Mouse (Mus musculus): ENCODE results near the gene Mylk. TPM values are rescaled to one million over a fixed set of nuclear protein-coding genes. Genes with fewer than 3 reads are reported as not detected.

Mylk gene
- polyA plus RNA-seq, 1 experiment = not detected

- no peaks in the 10 kb centered on the region for H3K36me3 ChIP-seq (ENCODE audit: control insufficient read depth)
- H3K4me3 ChIP-seq (replicated peaks) = no peak overlapping the region
- H3K4me1 ChIP-seq (ENCODE audit: control insufficient read depth) = peaks cover 13% of the 10 kb centered on the region
- no peak for TF ChIP-seq TAL1 (IDR thresholded peaks at IDR 0.05; ENCODE audit: low read length)
- TF ChIP-seq GATA1 (IDR thresholded peaks at IDR 0.05; ENCODE audit: low read length) = no peak
- H3K9me3 ChIP-seq (ENCODE audit: control insufficient read depth, low read length) = peaks cover 2% of the 10 kb centered on the region; the same call in 1 of the 2 replicates
- peaks cover 26% of the 10 kb centered on the region for H3K27me3 ChIP-seq (ENCODE audit: control insufficient read depth)
These were observed 273.5 kb downstream of the Mylk start for GRCm38 (mm10) chr16:35018470-35018974.

GRCm38 (mm10) chr16:35021903-35022241 is 276.9 kb downstream of the Mylk start:
- H3K9me3 ChIP-seq (ENCODE audit: control insufficient read depth, low read length) = peaks cover 2% of the 10 kb centered on the region; the same call in 1 of the 2 replicates
- H3K4me1 ChIP-seq (ENCODE audit: control insufficient read depth) = peaks cover 13% of the 10 kb centered on the region
- peak overlapping the region; percentile 87 for H3K4me3 ChIP-seq (replicated peaks)
- peaks cover 15% of the 10 kb centered on the region for H3K36me3 ChIP-seq (ENCODE audit: control insufficient read depth)
- H3K27me3 ChIP-seq (ENCODE audit: control insufficient read depth) = peaks cover 26% of the 10 kb centered on the region
- no peak for TF ChIP-seq GATA1 (IDR thresholded peaks at IDR 0.05; ENCODE audit: low read length)
- TF ChIP-seq TAL1 (IDR thresholded peaks at IDR 0.05; ENCODE audit: low read length) = no peak

DNA sequence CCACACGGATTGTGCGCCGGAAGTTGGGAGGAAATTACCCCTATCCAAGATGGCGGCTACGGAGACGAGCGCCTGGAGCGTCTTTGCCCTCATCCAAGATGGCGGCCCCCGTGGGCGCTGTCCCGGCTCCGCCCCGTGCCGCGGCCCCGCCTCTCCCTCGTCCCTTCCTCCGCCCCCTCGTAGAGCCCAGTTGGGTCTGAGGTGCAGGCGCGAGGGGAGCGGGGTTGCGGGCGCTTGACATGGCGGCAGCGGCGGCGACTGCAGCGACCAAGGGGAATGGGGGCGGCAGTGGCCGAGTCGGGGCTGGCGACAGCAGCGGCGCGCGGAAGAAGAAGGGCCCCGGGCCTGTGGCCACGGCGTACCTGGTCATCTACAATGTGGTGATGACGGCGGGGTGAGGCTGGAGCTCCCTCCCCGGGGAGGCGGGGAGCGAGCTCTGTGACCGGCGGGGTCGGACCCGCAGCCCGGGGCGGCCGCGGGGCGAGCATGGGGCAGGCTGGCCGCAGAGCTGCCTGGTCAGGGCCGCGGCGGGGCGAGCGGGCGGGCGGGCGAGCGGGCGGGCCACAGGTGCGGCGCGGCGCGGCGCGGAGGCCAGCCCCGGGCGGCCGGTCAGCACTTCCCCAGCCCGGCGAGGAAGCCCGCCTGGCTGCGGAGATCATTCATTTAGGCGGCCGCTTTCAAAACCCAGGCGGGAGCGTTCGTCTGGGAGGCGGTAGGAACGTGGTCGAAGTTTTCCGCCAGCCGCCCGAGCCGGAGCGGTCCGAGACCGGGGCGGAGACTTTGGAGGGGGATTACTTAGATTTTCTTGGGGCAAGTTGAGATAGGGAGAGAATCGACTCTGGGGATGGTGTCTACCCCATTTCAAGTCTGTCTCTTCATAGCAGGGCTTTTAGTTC is 277.5 kb downstream of the Mylk start, which contains the start of gene Hacd2:
Hacd2 (plus strand) TSS at position 187 of the 896 bp plus-strand sequence.
- Histone ChIP-seq H3K4me1 (ENCODE audit: control insufficient read depth) (peaks cover 13% of the 10 kb centered on the region), H3K36me3 (ENCODE audit: control insufficient read depth) (peaks cover 19% of the 10 kb centered on the region), H3K9me3 (ENCODE audit: control insufficient read depth, low read length) (peaks cover 2% of the 10 kb centered on the region; the same call in 1 of the 2 replicates), H3K4me3 (replicated peaks) (peak within 1 kb of the TSS; percentile 87), H3K27me3 (ENCODE audit: control insufficient read depth) (peaks cover 25% of the 10 kb centered on the region)
- no peak for TF ChIP-seq TAL1 (IDR thresholded peaks at IDR 0.05; ENCODE audit: low read length)
- TF ChIP-seq GATA1 (IDR thresholded peaks at IDR 0.05; ENCODE audit: low read length) = no peak

DNA sequence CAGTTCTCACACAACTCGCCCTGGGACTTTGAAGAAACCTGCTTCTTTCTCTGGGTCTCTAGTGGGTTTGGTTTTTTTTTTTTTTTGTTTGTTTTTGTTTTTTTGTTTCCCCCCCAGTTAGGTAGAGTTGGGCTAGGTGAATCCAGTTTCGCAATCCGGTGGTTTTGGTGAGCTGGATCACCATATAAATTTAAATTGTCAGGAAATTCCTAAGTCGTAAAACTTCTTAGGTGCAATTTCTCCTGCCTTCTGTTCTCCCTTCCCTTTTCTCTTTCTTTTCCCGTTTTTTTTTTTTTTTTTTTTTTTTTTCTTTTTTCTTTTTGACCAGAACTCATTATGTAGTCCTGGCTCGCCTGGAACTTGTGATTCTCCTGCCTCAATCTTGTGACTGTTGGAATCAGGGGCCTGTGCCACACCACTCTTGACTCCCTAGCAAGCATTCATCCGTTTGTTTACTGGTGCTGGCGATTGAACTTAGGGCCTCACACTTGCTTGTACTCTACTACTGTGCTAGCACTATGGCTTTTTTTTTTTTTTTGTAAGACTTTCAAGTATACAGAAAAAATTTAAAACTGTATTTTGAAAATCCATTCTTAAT is 278.2 kb downstream of the Mylk start:
- Histone ChIP-seq H3K27me3 (ENCODE audit: control insufficient read depth) (peaks cover 18% of the 10 kb centered on the region), H3K36me3 (ENCODE audit: control insufficient read depth) (peaks cover 19% of the 10 kb centered on the region), H3K9me3 (ENCODE audit: control insufficient read depth, low read length) (peaks cover 2% of the 10 kb centered on the region; the same call in 1 of the 2 replicates), H3K4me1 (ENCODE audit: control insufficient read depth) (peaks cover 13% of the 10 kb centered on the region), H3K4me3 (replicated peaks) (peak overlapping the region; percentile 87)
- TF ChIP-seq GATA1 (IDR thresholded peaks at IDR 0.05; ENCODE audit: low read length) = no peak
- no peak for TF ChIP-seq TAL1 (IDR thresholded peaks at IDR 0.05; ENCODE audit: low read length)

- no peak overlapping the region for H3K4me3 ChIP-seq (replicated peaks)
- TF ChIP-seq TAL1 (IDR thresholded peaks at IDR 0.05; ENCODE audit: low read length) = no peak
- TF ChIP-seq GATA1 (IDR thresholded peaks at IDR 0.05; ENCODE audit: low read length) = no peak
- peaks cover 11% of the 10 kb centered on the region for H3K27me3 ChIP-seq (ENCODE audit: control insufficient read depth)
These were observed 279.3 kb downstream of the Mylk start for GRCm38 (mm10) chr16:35024300-35024699.

DNA sequence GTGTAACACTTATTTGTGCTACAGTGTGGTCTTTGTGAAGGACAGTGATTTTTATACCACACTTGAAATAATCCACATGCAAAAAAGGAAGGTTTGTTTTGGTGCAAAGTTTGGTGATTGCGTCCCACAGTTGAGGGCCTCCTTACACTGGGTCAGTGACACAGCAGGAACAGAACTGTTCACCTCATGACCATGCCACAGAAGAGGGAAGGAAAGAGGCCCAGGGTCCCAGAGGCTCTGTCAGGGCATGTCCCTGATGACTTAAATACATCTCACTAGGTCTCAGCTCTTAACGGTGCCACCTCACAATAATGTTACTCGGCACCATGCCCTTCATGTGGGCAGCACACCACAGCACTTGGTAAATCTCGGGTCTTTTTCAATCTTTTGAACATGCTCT is 280.3 kb downstream of the Mylk start:
- Histone ChIP-seq H3K4me3 (replicated peaks) (no peak overlapping the region), H3K4me1 (ENCODE audit: control insufficient read depth) (peaks cover 17% of the 10 kb centered on the region)
- TF ChIP-seq GATA1 (IDR thresholded peaks at IDR 0.05; ENCODE audit: low read length) (no peak), TAL1 (IDR thresholded peaks at IDR 0.05; ENCODE audit: low read length) (no peak)

More at GRCm38 (mm10) chr16:35024300-35024699, 279.3 kb downstream of the Mylk start:
- peaks cover 27% of the 10 kb centered on the region for H3K36me3 ChIP-seq (ENCODE audit: control insufficient read depth)
- H3K9me3 ChIP-seq (ENCODE audit: control insufficient read depth, low read length) = peaks cover 2% of the 10 kb centered on the region; the same call in 1 of the 2 replicates
- H3K4me1 ChIP-seq (ENCODE audit: control insufficient read depth) = peaks cover 17% of the 10 kb centered on the region

DNA sequence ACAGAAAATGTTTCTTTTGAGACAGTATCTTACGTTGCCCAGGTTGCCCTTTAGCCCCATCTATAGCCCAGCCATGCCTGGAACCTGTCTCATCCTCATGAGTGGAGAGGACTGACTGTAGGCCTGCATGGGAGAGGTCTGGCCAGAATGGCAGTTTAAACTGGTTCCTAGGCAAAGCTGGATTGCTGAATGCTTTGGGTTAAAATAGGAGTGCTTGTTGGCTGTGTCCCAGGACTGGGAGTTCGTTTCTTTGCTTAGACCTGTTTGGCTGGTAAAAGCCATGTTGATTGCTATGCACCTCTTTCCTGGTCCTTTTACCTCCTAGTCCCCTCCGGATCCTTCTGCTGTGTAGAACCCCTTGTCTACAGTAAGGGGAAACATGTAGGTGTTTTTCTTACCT is 288.2 kb downstream of the Mylk start:
- no peak for TF ChIP-seq GATA1 (IDR thresholded peaks at IDR 0.05; ENCODE audit: low read length)
- TF ChIP-seq TAL1 (IDR thresholded peaks at IDR 0.05; ENCODE audit: low read length) = no peak
- Histone ChIP-seq H3K27me3 (ENCODE audit: control insufficient read depth) (no peaks in the 10 kb centered on the region), H3K36me3 (ENCODE audit: control insufficient read depth) (peaks cover 44% of the 10 kb centered on the region), H3K4me1 (ENCODE audit: control insufficient read depth) (peaks cover 7% of the 10 kb centered on the region), H3K9me3 (ENCODE audit: control insufficient read depth, low read length) (no peaks in the 10 kb centered on the region), H3K4me3 (replicated peaks) (no peak overlapping the region)

More for the DNA sequence above, 280.3 kb downstream of the Mylk start:
- Histone ChIP-seq H3K27me3 (ENCODE audit: control insufficient read depth) (peaks cover 3% of the 10 kb centered on the region; the same call in 1 of the 2 replicates), H3K9me3 (ENCODE audit: control insufficient read depth, low read length) (peaks cover 2% of the 10 kb centered on the region; the same call in 1 of the 2 replicates), H3K36me3 (ENCODE audit: control insufficient read depth) (peaks cover 33% of the 10 kb centered on the region)

DNA sequence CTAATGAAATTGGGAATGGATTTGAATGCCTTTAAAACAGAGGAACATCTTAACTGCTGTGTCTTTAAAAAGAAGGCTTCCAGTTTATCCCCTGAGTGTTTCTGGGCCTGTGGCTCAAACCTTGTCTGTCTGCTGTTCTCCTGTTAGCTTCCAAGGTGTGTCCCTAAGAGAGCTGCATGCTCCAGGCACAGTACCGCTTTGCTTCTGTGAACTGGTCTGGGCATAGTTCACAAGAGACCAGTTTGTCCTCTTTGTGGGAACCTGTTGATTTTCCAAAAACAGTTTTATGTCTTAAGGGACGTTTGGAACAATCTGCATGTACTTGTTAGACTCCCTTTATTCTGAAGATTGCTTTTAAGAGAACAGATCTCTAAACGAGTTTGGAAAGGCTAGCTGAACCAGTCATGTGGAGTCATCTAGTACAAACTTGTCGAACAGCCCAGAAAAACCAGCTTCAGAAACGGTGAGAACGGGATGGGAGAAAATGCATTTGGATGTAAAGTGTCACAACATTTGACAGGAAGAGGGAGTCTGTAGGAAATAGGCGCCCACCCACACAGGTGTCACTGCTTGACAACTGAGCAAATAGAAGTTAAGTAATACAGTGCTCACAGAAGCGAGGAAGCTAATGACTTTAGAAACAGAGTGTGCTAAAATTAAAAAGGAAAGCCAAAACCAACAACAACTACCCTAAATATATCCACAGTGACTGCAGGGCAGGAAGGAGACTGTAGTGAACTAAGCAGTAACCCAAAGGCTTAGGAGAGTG is 289.0 kb downstream of the Mylk start:
- H3K27me3 ChIP-seq (ENCODE audit: control insufficient read depth) = no peaks in the 10 kb centered on the region
- H3K4me1 ChIP-seq (ENCODE audit: control insufficient read depth) = peaks cover 3% of the 10 kb centered on the region; the same call in 1 of the 2 replicates
- H3K4me3 ChIP-seq (replicated peaks) = no peak overlapping the region
- peaks cover 40% of the 10 kb centered on the region for H3K36me3 ChIP-seq (ENCODE audit: control insufficient read depth)
- no peaks in the 10 kb centered on the region for H3K9me3 ChIP-seq (ENCODE audit: control insufficient read depth, low read length)
- TF ChIP-seq TAL1 (IDR thresholded peaks at IDR 0.05; ENCODE audit: low read length) = no peak
- TF ChIP-seq GATA1 (IDR thresholded peaks at IDR 0.05; ENCODE audit: low read length) = no peak

All from erythroblast, embryonic 14.5 days (primary cell).